Mouse (Mus musculus) testis, adult 2 months (tissue): Measurements from ENCODE around the gene Wdr91. TPM values are rescaled to one million over a fixed set of nuclear protein-coding genes. Genes with fewer than 3 reads are reported as not detected.

Experiments used
- H3K27ac ChIP-seq: fragments of 200-500 bp; 2 replicates; pipeline ENCODE4 v1.5.1; 2012; ENCODE audit warnings: low read depth, low read length; ENCODE audit not compliant: control insufficient read depth, insufficient read depth
- H3K27me3 ChIP-seq: fragments of 200-500 bp; 2 replicates; pipeline ENCODE4 v1.6.1; 2012; ENCODE audit warnings: mild to moderate bottlenecking, low read length, moderate library complexity; ENCODE audit not compliant: control insufficient read depth, insufficient read depth
- H3K36me3 ChIP-seq: fragments of 200-500 bp; 2 replicates; pipeline ENCODE4 v1.6.1; 2012; ENCODE audit warnings: mild to moderate bottlenecking, low read length; ENCODE audit not compliant: control insufficient read depth, insufficient read depth
- H3K4me1 ChIP-seq: fragments of 200-500 bp; 2 replicates; pipeline ENCODE4 v1.6.1; 2012; ENCODE audit warnings: low read length; ENCODE audit not compliant: control insufficient read depth, insufficient read depth
- H3K4me3 ChIP-seq: fragments of 200-500 bp; 2 replicates; pipeline ENCODE4 v1.5.1; 2012; ENCODE audit warnings: low read depth, mild to moderate bottlenecking, low read length, moderate library complexity, mixed read lengths; ENCODE audit not compliant: control insufficient read depth
- CTCF ChIP-seq: fragments of 200-500 bp; IDR thresholded peaks from 2 replicates; pipeline ENCODE4 v1.5.1; 2012; ENCODE audit warnings: low read depth, mild to moderate bottlenecking, inconsistent platforms, low read length, moderate library complexity; ENCODE audit not compliant: control insufficient read depth, insufficient read depth, insufficient replicate concordance
- POLR2A ChIP-seq: fragments of 200-500 bp; IDR thresholded peaks from 2 replicates; pipeline ENCODE4 v1.6.1; 2012; ENCODE audit warnings: low read depth, mild to moderate bottlenecking, inconsistent platforms, low read length, moderate library complexity; ENCODE audit not compliant: control insufficient read depth
- polyA plus RNA-seq: library from polyadenylated mRNA; depleted of rRNA; stranded (reverse); fragments of >200 nt; gene quantifications from 2 replicates; pipeline ENCODE4 v1.2.3, GENCODE M21; 2012; rRNA removed

Gene Wdr91
- 3.4 and 3.8 TPM in 2 replicates for polyA plus RNA-seq

DNA sequence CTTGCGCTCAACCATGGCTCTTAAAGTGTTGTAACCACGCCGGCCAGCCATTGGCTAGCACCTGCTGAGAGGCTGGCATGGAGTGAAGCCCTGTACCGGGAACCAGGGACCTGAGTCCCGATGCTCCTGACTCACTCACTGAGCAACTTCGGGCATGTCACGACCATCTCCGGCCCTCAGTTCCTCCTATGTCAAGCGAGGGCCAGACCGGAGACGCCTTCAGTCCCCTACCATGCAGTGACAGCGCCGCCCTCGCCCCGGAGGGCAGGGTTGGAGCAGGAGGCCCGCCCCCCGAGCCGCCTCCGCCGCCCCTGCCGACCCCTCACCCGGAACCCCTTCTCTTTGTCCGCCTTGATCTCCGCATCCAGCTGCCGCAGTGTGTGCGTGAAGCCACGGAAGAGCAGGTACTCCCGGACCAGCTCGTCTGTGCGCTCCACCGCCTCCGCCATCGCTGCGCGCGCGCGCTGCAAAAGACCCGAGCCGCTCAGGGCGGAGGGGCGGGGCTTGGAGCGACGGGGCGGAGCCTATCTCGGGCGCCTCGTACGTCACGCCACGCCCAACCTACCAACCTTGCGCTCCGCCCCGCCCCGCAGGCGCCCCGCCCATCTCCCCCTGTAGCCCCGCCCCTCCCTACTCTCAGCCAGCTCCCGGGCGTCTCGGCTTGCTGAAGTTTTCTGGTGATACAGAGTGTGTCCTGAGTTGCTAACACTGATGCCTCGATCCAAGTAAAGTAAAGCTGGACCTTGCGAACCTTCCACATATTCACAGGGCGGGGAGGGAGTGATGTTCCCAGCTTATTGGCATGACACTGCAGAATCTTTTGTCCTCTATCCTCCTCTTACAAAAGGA, at the start of gene Wdr91:
TSS of gene Wdr91 (minus strand) at position 506 of the 849 bp plus-strand sequence.
- no peak for TF ChIP-seq CTCF
- peak; percentile 66 for TF ChIP-seq POLR2A
- H3K36me3 ChIP-seq = no peaks in the 10 kb centered on the region
- H3K27ac ChIP-seq = no peak within 1 kb of the TSS
- no peaks in the 10 kb centered on the region; the same call in 1 of the 2 replicates for H3K4me1 ChIP-seq
- peak within 1 kb of the TSS; percentile 93 for H3K4me3 ChIP-seq
- H3K27me3 ChIP-seq = no peaks in the 10 kb centered on the region

DNA sequence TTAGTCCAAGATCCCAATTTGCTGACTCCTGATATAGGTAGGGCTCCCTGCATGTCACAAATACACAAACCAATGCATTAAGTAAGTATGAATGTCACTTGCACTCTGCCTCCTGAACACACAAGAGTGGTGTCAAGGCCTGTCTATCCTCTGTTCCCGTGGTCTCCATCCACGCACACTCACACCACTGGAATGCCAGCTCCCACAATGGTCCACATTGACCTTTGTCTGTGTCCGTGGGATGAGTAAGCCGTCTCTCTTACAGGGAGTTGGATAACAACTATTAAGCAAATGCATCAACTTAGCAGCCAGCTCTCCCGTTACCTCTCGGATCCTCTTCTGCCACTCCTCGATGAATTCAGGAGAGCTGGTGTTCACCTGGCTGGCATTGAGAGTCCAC, 48.5 kb upstream of the Wdr91 start:
- no peak overlapping the region for H3K27ac ChIP-seq
- no peaks in the 10 kb centered on the region for H3K36me3 ChIP-seq
- peaks cover 5% of the 10 kb centered on the region for H3K4me1 ChIP-seq
- no peak for TF ChIP-seq POLR2A
- no peak for TF ChIP-seq CTCF
- no peaks in the 10 kb centered on the region for H3K27me3 ChIP-seq
- no peak overlapping the region for H3K4me3 ChIP-seq

GRCm38 (mm10) chr6:34955862-34956241, 45.2 kb upstream of the Wdr91 start:
- H3K27ac ChIP-seq = no peak overlapping the region
- TF ChIP-seq POLR2A (no peak), CTCF (no peak)
- H3K27me3 ChIP-seq = no peaks in the 10 kb centered on the region
- H3K4me3 ChIP-seq = no peak overlapping the region
- no peaks in the 10 kb centered on the region for H3K36me3 ChIP-seq
- H3K4me1 ChIP-seq = peaks cover 5% of the 10 kb centered on the region

DNA sequence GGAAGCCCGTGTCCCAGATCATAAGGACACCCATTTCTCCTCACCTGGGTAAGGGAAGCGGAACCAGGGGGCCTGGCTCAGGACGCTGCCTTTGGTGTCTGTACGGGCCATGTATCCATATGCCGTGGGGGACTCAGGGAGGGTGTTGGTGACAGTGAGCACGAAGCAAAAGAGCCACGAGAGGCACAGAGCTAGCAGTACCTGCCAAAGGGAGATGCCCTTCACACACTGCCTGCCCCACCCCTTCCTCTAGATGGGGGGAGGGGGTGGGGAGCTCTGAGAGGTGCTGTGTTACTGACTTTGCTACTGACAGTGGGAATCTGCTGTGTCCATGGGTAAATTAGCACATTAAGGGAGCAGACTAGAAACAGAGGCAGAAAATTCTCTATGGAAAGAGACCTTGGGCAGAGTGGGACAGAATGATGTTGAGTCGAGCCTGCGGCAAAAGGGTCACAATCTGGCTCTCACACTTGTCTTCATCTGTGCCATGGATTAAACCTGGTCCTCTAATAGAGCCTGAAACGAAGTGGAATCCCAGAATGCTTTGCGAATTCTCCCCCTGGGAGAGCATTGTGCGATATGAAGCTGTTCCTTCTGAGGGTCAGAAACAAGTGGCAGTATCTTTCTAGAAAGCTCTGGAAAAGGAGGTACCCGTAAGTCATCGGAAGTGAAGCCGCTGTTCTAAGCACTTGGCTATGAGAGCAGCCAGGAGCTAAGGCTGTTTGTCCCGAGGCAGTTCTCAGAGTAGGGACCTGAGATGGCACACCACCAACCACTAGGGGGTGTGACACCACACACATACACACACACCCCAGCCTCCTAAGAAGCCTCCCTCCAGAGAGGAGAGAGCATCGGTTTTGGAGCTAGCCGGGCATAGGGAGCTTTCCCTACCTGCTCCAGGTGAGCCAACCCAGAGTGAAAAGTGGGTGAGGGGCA, 44.5 kb upstream of the Wdr91 start:
- TF ChIP-seq CTCF (peak; percentile 50; the same call in 1 of the 2 replicates), POLR2A (no peak)
- Histone ChIP-seq H3K27me3 (no peaks in the 10 kb centered on the region), H3K27ac (no peak overlapping the region), H3K4me1 (peaks cover 5% of the 10 kb centered on the region), H3K4me3 (no peak overlapping the region), H3K36me3 (no peaks in the 10 kb centered on the region)

- peaks cover 8% of the 10 kb centered on the region for H3K4me1 ChIP-seq
- H3K27ac ChIP-seq = no peak overlapping the region
- no peaks in the 10 kb centered on the region for H3K27me3 ChIP-seq
- no peak overlapping the region for H3K4me3 ChIP-seq
- H3K36me3 ChIP-seq = no peaks in the 10 kb centered on the region
- no peak for TF ChIP-seq POLR2A
- TF ChIP-seq CTCF = no peak
Measured at GRCm38 (mm10) chr6:34951956-34952667, 41.4 kb upstream of the Wdr91 start.

DNA sequence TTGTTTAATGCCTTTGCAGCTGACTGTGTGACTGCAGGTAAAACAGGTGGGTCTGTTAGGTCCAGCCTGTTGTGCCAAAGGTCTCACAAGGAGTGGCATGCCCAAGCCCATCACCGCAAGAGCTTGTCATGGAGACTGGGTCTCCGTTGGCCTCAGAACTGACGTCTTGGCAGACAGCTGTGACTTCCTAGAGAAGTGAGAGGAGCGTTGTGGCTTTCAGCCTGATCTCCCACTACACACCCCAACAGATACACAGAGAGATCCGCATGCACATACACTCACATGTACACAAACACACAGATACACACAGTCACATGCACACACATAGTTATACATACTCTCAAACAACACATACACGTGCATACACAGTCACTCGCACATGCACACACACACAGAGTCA, 40.8 kb upstream of the Wdr91 start:
- no peak for TF ChIP-seq CTCF
- TF ChIP-seq POLR2A = no peak
- Histone ChIP-seq H3K27me3 (no peaks in the 10 kb centered on the region), H3K4me3 (no peak overlapping the region), H3K4me1 (peaks cover 8% of the 10 kb centered on the region), H3K36me3 (no peaks in the 10 kb centered on the region), H3K27ac (no peak overlapping the region)

- no peak overlapping the region for H3K4me3 ChIP-seq
- no peaks in the 10 kb centered on the region for H3K27me3 ChIP-seq
- H3K4me1 ChIP-seq = 0 out of 2 replicates have a peak, but pooled peaks cover 3% of the 10 kb centered on the region
- H3K27ac ChIP-seq = no peak overlapping the region
- TF ChIP-seq POLR2A (no peak), CTCF (no peak)
- H3K36me3 ChIP-seq = no peaks in the 10 kb centered on the region
Measured at GRCm38 (mm10) chr6:34948461-34948860, 37.8 kb upstream of the Wdr91 start.
